Mouse (Mus musculus) kidney, adult 18-20 months (tissue): Measurements from ENCODE around the gene Serpinb8.
A peak's percentile ranks its signal among the peaks of the same experiment; 100 is the strongest.

Experiments
- DNase-seq: peaks from one replicate; pipeline ENCODE4 v3.0.0; 2021

Serpinb8 gene

GRCm38 (mm10) chr1:107589691-107590470, at the start of gene Serpinb8:
TSS of gene Serpinb8 (plus strand) at chr1:107590006.
- peak; percentile 75 for DNase-seq

DNA sequence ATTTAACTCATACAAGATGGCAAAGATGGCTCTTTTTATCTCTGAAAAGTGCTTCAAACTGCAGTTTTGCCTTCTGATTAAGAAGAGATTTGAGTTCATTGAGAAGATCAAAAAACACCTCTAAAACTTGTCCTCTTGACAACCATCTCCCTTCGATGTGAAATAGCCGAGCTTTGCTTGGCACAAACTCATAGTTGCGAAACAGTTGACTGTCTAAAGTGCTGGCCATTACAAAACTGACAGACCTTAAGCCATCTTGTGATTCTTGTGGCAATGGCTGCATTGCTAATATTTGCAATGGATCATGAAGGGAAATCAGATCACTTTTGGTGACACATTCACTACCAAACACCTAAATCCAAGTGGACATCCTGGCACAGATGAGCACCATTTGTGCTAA, 30.3 kb upstream of the Serpinb8 start:
- DNase-seq: no peak

DNA sequence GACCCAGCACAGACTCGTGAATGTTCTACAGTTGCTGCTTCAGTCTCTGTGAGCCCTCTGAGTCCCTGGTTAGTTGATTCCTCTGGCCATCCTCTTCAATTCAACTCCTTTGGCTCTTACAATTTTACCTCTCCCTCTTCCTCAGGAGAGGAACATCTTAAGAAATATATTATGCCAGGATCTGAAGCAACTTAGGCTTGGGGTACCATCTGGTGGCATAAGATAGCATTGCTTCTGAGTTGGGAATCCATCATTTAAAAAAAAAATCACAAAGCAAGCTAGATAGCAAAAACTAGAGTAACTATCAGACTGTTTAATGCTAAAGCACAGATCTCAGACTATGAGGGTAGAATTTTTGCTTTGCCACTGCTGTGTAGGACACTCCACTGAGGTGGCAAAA, 27.7 kb upstream of the Serpinb8 start:
- DNase-seq: no peak

GRCm38 (mm10) chr1:107565644-107566043, 24.2 kb upstream of the Serpinb8 start:
- DNase-seq: no peak

DNA sequence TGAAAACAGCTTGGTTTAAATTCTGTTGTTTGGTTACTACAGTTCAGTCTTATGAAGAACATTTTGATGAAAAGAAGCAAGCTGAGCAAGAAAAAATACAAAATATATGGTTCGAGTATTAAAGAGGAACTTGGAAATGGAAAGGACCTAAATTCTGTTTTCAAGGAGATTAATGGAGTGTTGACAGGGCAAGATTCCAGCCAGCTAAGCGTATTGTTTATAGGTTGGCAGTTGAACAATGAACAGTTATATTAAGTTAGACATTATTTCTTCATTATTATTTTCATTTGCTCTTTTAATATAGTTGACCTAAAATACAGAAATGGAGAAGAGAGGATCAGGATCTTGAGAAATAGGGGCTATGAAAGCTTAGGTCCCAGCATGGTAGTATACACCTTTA, 13.7 kb upstream of the Serpinb8 start:
- no peak for DNase-seq

DNA sequence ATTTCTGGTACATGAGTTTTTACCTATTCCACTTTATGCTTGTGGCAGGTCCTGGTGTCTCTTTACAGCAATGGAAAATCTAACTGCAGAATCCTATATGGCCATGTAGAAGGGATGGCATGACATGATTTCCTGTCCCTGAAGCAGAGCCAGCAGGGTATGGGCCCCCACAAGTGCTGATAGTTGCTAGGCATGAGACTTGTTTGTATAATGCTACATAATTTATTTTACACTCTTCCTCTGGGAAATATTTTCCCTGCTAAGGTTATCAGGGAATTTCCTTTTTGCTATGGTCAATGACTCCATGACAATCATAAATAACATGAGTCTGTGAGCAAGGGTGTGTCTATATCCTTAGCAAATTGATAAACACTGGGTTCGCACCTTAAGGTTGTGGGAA, 12.3 kb upstream of the Serpinb8 start:
- no peak for DNase-seq

GRCm38 (mm10) chr1:107581220-107581619, 8.6 kb upstream of the Serpinb8 start:
- no peak for DNase-seq

DNA sequence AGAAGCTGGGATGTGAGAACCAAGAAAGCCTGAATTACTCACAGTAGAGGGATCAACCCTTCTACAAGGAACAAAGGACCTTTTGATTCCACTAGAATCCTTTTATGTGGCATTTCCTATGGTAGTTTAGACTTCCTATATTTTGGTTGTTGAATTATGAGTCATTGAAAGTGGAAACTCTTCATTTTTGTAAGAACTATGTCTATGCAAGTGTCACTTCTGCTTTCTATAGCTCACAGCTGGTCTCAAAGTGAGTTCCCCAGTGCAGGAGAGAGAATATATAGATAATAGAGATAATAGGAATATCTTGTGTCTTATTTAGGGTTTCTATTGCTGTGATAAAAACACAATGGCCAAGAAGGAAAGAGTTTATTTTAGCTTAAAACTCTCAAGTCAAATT, 6.9 kb upstream of the Serpinb8 start:
- no peak for DNase-seq

GRCm38 (mm10) chr1:107583958-107584376, 5.8 kb upstream of the Serpinb8 start:
- no peak for DNase-seq

DNA sequence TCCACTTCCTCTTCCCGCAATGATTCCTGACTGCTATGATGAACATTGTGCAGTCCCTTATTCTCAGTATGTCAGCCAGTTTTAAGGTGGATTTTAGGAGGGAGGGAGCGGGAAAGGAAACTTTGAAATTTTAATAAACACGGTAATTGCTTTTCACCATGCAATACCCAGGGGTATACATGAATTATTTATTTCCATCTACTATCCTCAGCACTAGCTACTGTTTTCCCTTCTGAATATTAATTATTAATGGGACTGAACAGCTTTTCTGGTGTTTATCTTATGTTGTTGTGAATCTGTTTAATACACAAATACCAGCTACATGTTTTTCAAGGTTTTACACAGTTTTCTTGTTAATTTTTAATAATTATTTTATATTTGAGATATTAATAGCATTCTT, 4.9 kb upstream of the Serpinb8 start:
- no peak for DNase-seq

- DNase-seq: no peak
Observed at GRCm38 (mm10) chr1:107586196-107586595, 3.6 kb upstream of the Serpinb8 start.

GRCm38 (mm10) chr1:107588206-107588605, 1.6 kb upstream of the Serpinb8 start:
- no peak for DNase-seq

GRCm38 (mm10) chr1:107588642-107589041, 1.2 kb upstream of the Serpinb8 start:
- no peak for DNase-seq

- DNase-seq: no peak
Observed at GRCm38 (mm10) chr1:107592644-107593043, 2.8 kb downstream of the Serpinb8 start.

DNA sequence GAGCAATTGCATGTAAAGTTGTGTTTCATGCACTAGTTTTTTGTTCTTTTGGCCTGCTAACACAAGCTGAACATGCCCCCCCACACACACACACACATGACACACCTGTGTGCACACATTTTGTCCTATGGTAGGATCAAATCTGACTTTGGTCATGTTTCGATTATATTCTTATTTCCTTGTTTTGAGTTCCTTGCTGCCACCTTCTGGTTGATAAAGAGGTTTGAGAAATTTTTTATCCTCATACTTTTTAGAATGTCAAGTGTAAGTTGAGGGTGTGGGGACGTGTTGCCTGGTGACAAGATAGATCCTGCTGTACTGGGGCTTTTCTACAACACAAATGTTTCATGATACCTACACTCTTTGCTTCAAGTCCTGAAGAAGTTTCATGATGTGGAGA, 3.7 kb downstream of the Serpinb8 start:
- DNase-seq: no peak

DNA sequence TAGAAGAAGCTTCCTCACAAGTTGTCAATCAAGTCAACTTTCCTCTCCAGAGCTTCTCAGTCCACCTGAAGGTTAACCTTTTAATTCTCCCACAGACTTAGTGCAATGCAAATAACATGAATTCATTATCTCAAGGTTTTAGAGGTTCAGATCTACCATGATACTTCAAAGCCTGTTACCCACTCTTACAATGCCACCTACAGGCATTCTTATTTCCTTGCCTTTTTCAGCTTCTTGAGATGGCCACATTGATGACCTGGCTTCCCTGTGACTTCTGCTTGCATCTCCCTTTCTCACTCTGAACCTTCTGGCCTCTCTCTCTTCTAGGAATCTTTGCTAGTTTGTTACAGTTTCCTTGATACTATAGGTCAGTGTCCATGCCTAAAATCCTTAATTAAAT, 7.1 kb downstream of the Serpinb8 start:
- DNase-seq: no peak

DNA sequence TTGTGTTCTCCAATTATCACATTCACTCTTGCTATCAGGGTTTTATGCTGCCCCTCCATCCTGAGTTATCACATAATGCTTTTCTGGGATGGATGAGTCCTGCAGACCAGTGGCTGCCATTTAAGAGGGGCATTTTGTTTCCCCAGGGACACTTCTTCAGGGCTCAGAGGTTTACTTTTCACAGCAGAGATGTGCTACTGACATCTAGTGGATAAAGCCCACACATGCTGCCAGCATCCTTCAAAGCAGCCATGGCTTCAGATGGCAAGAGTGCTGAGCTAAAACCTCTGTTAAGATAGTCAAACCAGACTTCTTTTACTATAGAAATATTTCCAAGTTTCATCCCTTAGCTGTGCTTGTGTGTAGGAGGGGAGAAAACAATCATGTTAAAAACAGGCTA, 8.7 kb downstream of the Serpinb8 start:
- no peak for DNase-seq

DNA sequence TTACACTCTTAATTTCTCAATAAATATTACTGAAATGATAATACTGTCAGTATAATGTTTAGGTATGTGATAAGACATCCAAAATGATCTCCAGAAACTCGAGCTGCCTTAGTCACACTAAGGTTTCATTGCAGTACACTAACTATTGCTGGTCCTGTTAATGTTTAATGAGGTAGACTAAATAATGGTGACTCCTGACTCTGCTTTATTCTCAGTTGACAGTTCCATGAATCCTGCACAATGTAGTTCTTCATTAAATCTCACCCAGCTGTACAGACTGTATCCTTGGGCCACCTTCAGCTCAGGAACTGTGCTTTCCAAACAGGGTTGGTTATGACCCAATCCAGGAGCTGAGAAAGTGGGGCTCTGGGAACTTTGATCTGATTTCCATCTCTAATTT, 19.1 kb downstream of the Serpinb8 start:
- DNase-seq: no peak

GRCm38 (mm10) chr1:107614087-107614486, 24.3 kb downstream of the Serpinb8 start:
- no peak for DNase-seq

DNA sequence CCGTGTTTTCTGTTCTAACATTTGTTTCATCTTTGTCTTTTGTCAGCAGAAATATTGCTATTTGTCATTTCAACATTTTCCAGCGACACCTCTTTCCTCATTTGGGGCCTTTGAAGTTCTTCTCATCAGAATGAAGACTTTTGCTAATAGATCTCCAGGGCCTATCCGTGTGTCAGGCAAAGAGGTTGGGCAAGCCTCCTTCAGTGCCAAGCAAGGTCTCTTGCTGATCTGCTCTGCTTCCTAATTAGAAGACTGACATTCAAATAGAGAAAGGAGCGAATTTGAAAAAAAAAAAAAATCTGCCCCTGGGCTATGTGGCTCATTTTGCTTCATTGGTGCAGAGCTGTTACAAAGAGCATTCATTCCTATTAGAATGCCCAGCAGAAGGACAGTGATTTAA, 32.2 kb downstream of the Serpinb8 start:
- no peak for DNase-seq

GRCm38 (mm10) chr1:107635936-107636335, 46.1 kb downstream of the Serpinb8 start:
- no peak for DNase-seq

GRCm38 (mm10) chr1:107638056-107638455, 48.2 kb downstream of the Serpinb8 start:
- DNase-seq: peak; percentile 28

- no peak for DNase-seq
Observed at GRCm38 (mm10) chr1:107638459-107638858, 48.7 kb downstream of the Serpinb8 start.

- no peak for DNase-seq
Observed at GRCm38 (mm10) chr1:107642457-107643118, 52.8 kb downstream of the Serpinb8 start.

DNA sequence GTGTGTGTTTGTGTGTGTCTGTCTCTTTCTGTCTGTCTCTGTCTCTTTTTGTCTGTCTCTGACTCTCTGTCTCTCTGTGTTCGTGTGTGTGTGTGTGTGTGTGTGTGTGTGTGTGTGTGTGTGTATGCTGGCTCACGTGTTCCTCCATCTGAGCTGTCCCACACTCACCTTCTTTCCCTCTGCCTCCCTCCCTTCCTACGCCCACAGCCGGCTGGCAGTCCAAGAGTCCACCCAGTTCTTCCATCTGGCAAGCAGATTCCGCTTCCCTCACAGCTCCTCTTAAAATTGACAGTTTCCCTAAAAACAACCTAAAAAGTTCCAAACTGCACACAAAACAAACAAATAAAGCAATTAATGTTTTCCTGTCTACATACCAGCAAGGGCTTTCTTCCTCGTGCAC, 55.3 kb downstream of the Serpinb8 start:
- DNase-seq: peak; percentile 41
